Mouse (Mus musculus) mouse embryonic stem cell (cell line): ENCODE data around the gene Rpp14.

Experiments used
- in situ Hi-C, 2 experiments: fragments of 300-500 bp; cut with MboI; formaldehyde crosslinking; loops; 1 replicate in 1 of 2; 3 replicates in 1 of 2; pipeline ENCODE4 v1.14.3; 2019 to 2020; ENCODE audit warnings: low sequenced_read_pairs in 2 of 2, low pct_unique_long_range_greater_than_20kb in 1 of 2, mixed read lengths in 1 of 2; ENCODE audit not compliant: unreplicated experiment in 1 of 2

The Rpp14 gene

GRCm38 (mm10) chr14:8080165-8080679 is at the start of gene Rpp14:
Gene Rpp14 (plus strand): TSS chr14:8080367.
- in situ Hi-C loops, result loop anchor here in 1 of 2 experiments (25.0 kb wide), 1 partner anchor 257 kb away; no protein-coding TSS in a partner anchor

- in situ Hi-C loops, result no loop called here
These were observed 49.6 kb upstream of the Rpp14 start for GRCm38 (mm10) chr14:8030535-8030934.

GRCm38 (mm10) chr14:8032087-8032944 is 47.9 kb upstream of the Rpp14 start:
- in situ Hi-C loops, result no loop called here

- in situ Hi-C loops, result no loop called here
These were observed 45.6 kb upstream of the Rpp14 start for GRCm38 (mm10) chr14:8034561-8034960.

GRCm38 (mm10) chr14:8035951-8036350 is 44.2 kb upstream of the Rpp14 start:
- in situ Hi-C loops, result no loop called here

- in situ Hi-C loops, result no loop called here
These were observed 43.8 kb upstream of the Rpp14 start for GRCm38 (mm10) chr14:8036406-8036805.

GRCm38 (mm10) chr14:8038150-8038549 is 42.0 kb upstream of the Rpp14 start:
- in situ Hi-C loops, result no loop called here

GRCm38 (mm10) chr14:8038791-8039448 is 41.2 kb upstream of the Rpp14 start:
- in situ Hi-C loops, result no loop called here

GRCm38 (mm10) chr14:8040179-8040578 is 40.0 kb upstream of the Rpp14 start:
- in situ Hi-C loops, result loop anchor here in 1 of 2 experiments (5.0 kb wide), 1 partner anchor 78 kb away; no protein-coding TSS in a partner anchor

GRCm38 (mm10) chr14:8040911-8041678 is 39.1 kb upstream of the Rpp14 start:
- in situ Hi-C loops, result loop anchor here in 1 of 2 experiments (5.0 kb wide), 1 partner anchor 79 kb away; no protein-coding TSS in a partner anchor

- in situ Hi-C loops, result loop anchor here in 1 of 2 experiments (5.0 kb wide), 1 partner anchor 80 kb away; no protein-coding TSS in a partner anchor
These were observed 38.0 kb upstream of the Rpp14 start for GRCm38 (mm10) chr14:8042120-8042519.

GRCm38 (mm10) chr14:8042577-8042976 is 37.6 kb upstream of the Rpp14 start:
- in situ Hi-C loops, result loop anchor here in 1 of 2 experiments (5.0 kb wide), 1 partner anchor 80 kb away; no protein-coding TSS in a partner anchor

- in situ Hi-C loops, result loop anchor here in 1 of 2 experiments (5.0 kb wide), 1 partner anchor 82 kb away; no protein-coding TSS in a partner anchor
These were observed 35.8 kb upstream of the Rpp14 start for GRCm38 (mm10) chr14:8044330-8044729.

GRCm38 (mm10) chr14:8044786-8045185 is 35.4 kb upstream of the Rpp14 start:
- in situ Hi-C loops, result loop anchor here in 1 of 2 experiments (5.0 kb wide), 1 partner anchor 82 kb away; no protein-coding TSS in a partner anchor

- in situ Hi-C loops, result no loop called here
These were observed 34.9 kb upstream of the Rpp14 start for GRCm38 (mm10) chr14:8045187-8045846.

GRCm38 (mm10) chr14:8046839-8047238 is 33.3 kb upstream of the Rpp14 start:
- in situ Hi-C loops, result no loop called here

- in situ Hi-C loops, result no loop called here
These were observed 30.8 kb upstream of the Rpp14 start for GRCm38 (mm10) chr14:8049334-8049733.

- in situ Hi-C loops, result loop anchor here in 1 of 2 experiments (10.0 kb wide), 1 partner anchor 237 kb away; the partner anchor contains the start of gene Flnb
These were observed 28.3 kb upstream of the Rpp14 start for GRCm38 (mm10) chr14:8051869-8052268.
